Mouse (Mus musculus) hindbrain, embryonic 10.5 days (tissue): ENCODE results near the gene Hsd3b7. TPM values are rescaled to one million over a fixed set of nuclear protein-coding genes. Genes with fewer than 3 reads are reported as not detected.
A peak's percentile ranks its signal among the peaks of the same experiment; 100 is the strongest.

Experiments used
- DNase-seq: peaks from one replicate; pipeline ENCODE4 v3.0.0-alpha.2; 2017; ENCODE audit warnings: low spot score
- H3K27ac ChIP-seq: fragments of 300-500 bp; sonication (generic); 2 replicates; pipeline ENCODE4 v1.5.1; 2016; ENCODE audit warnings: mild to moderate bottlenecking, moderate library complexity
- H3K27me3 ChIP-seq: fragments of 300-500 bp; sonication (generic); 2 replicates; pipeline ENCODE4 v1.6.1; 2016; ENCODE audit warnings: mild to moderate bottlenecking; ENCODE audit not compliant: poor library complexity, insufficient read depth, severe bottlenecking
- H3K36me3 ChIP-seq: fragments of 300-500 bp; sonication (generic); 2 replicates; pipeline ENCODE4 v1.6.1; 2016; ENCODE audit warnings: mild to moderate bottlenecking, moderate library complexity
- H3K4me1 ChIP-seq: fragments of 300-500 bp; sonication (generic); replicated peaks from 2 replicates; pipeline ENCODE4 v1.6.1; 2016; ENCODE audit warnings: mild to moderate bottlenecking
- H3K4me3 ChIP-seq: fragments of 300-500 bp; sonication (generic); 2 replicates; pipeline ENCODE4 v1.5.1; 2016; ENCODE audit warnings: mild to moderate bottlenecking, moderate library complexity
- H3K9me3 ChIP-seq: fragments of 300-500 bp; sonication (generic); 2 replicates; pipeline ENCODE4 v1.6.1; 2016; ENCODE audit warnings: mild to moderate bottlenecking, moderate library complexity
- WGBS: fragments of 180-500 bp; shearing (Covaris S2); methylation state at CpG from one replicate; pipeline ENCODE4 v1.1.7; 2016; 5-methylcytosine and 5-hydroxymethylcytosine counted together
- polyA plus RNA-seq: library from polyadenylated mRNA; unstranded; fragments of >200 nt; fragmentation: Nextera tagmentation; extraction: Ambion mirVana; gene quantifications from 2 replicates; pipeline ENCODE4 v1.2.1, GENCODE M21; 2016

Gene Hsd3b7
- polyA plus RNA-seq: 7.4 and 7.8 TPM in 2 replicates

- WGBS: 33% methylated on average over 6 of the region's 6 CpGs
- H3K27me3 ChIP-seq: no peaks in the 10 kb centered on the region
- peak within 1 kb of the TSS; percentile 16; the same call in 1 of the 2 replicates for H3K4me3 ChIP-seq
- peaks cover 94% of the 10 kb centered on the region for H3K36me3 ChIP-seq
- no peaks in the 10 kb centered on the region for H3K9me3 ChIP-seq
- peak; percentile 91 for DNase-seq
- 0 out of 2 replicates have a peak within 1 kb of the TSS, but pooled peaks have one; percentile 19 for H3K27ac ChIP-seq
- 0 out of 2 replicates have a peak, but pooled peaks cover 11% of the 10 kb centered on the region for H3K4me1 ChIP-seq
Observed at GRCm38 (mm10) chr7:127800435-127801009, at the start of gene Hsd3b7. TSS of gene Hsd3b7 (plus strand) at chr7:127800604.

- Histone ChIP-seq H3K9me3 (no peaks in the 10 kb centered on the region), H3K4me3 (no peak overlapping the region), H3K36me3 (peaks cover 92% of the 10 kb centered on the region), H3K27me3 (no peaks in the 10 kb centered on the region), H3K4me1 (peaks cover 41% of the 10 kb centered on the region), H3K27ac (no peak overlapping the region)
- WGBS: 94% methylated on average over 5 of the region's 5 CpGs
- DNase-seq: no peak
Observed at GRCm38 (mm10) chr7:127751619-127752018, 48.8 kb upstream of the Hsd3b7 start.

- no peak overlapping the region for H3K4me3 ChIP-seq
- no peak overlapping the region for H3K27ac ChIP-seq
- no peaks in the 10 kb centered on the region for H3K9me3 ChIP-seq
- peaks cover 37% of the 10 kb centered on the region for H3K4me1 ChIP-seq
- no peaks in the 10 kb centered on the region for H3K27me3 ChIP-seq
- 94% methylated on average over 27 of the region's 27 CpGs for WGBS
- DNase-seq: no peak
- peaks cover 96% of the 10 kb centered on the region for H3K36me3 ChIP-seq
Observed at GRCm38 (mm10) chr7:127752069-127752468, 48.3 kb upstream of the Hsd3b7 start.

DNA sequence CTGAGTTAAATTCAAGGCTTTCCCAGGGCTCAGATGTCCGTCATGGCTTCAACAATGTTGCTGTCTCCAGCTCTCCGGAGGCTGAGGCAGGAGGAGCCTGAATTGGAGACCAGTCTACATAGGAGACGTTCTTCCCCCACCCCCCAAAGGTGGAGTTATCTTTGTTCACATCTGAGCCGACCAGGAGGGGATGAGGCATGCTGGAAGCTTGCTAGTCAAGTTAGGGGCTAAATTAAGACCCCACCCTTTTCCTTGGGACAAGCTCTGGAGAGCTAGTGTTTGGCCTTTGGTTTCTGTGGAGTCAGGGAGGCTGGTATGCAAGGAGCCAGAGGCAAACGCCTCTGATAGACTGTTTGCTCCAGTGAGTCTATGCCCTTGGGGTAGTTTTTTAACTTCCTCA is 47.2 kb upstream of the Hsd3b7 start:
- 79% methylated on average over 5 of the region's 5 CpGs for WGBS
- Histone ChIP-seq H3K36me3 (peaks cover 100% of the 10 kb centered on the region), H3K27ac (no peak overlapping the region), H3K27me3 (no peaks in the 10 kb centered on the region), H3K9me3 (no peaks in the 10 kb centered on the region), H3K4me3 (no peak overlapping the region), H3K4me1 (peaks cover 26% of the 10 kb centered on the region)
- no peak for DNase-seq

- H3K9me3 ChIP-seq: no peaks in the 10 kb centered on the region
- H3K4me3 ChIP-seq: no peak overlapping the region
- no peaks in the 10 kb centered on the region for H3K27me3 ChIP-seq
- H3K36me3 ChIP-seq: peaks cover 100% of the 10 kb centered on the region
- DNase-seq: no peak
- H3K27ac ChIP-seq: no peak overlapping the region
- WGBS: 91% methylated on average over 7 of the region's 7 CpGs
- H3K4me1 ChIP-seq: 0 out of 2 replicates have a peak, but pooled peaks cover 20% of the 10 kb centered on the region
Observed at GRCm38 (mm10) chr7:127753741-127754140, 46.7 kb upstream of the Hsd3b7 start.

GRCm38 (mm10) chr7:127759716-127760115 is 40.7 kb upstream of the Hsd3b7 start:
- 65% methylated on average over 6 of the region's 6 CpGs for WGBS
- 0 out of 2 replicates have a peak, but pooled peaks cover 11% of the 10 kb centered on the region for H3K4me1 ChIP-seq
- no peak overlapping the region for H3K27ac ChIP-seq
- H3K9me3 ChIP-seq: no peaks in the 10 kb centered on the region
- peaks cover 98% of the 10 kb centered on the region for H3K36me3 ChIP-seq
- DNase-seq: no peak
- no peak overlapping the region for H3K4me3 ChIP-seq
- H3K27me3 ChIP-seq: no peaks in the 10 kb centered on the region

DNA sequence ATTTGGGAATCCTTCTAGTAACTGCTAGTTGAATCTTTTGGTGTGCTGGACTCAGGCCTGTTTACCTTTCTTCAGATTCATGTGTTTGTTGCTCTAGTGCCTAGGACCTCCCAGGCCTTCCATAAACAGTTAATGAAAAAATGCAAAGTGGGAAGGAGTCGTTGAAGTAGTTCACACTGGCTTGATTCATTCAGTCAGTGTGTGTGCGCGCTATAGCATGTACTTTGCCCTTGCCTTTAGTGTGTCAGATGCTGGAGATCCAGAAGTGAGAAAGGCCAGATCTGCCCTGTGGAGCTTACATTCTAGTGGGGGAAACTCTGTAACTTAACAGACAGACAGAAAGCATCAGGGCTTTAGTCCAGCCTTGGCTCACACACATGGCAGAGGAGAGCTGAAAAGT is 39.9 kb upstream of the Hsd3b7 start:
- no peak overlapping the region for H3K4me3 ChIP-seq
- 94% methylated on average over 3 of the region's 3 CpGs for WGBS
- H3K36me3 ChIP-seq: peaks cover 98% of the 10 kb centered on the region
- H3K27me3 ChIP-seq: no peaks in the 10 kb centered on the region
- no peak overlapping the region for H3K27ac ChIP-seq
- no peak for DNase-seq
- H3K9me3 ChIP-seq: no peaks in the 10 kb centered on the region
- H3K4me1 ChIP-seq: 0 out of 2 replicates have a peak, but pooled peaks cover 11% of the 10 kb centered on the region

DNA sequence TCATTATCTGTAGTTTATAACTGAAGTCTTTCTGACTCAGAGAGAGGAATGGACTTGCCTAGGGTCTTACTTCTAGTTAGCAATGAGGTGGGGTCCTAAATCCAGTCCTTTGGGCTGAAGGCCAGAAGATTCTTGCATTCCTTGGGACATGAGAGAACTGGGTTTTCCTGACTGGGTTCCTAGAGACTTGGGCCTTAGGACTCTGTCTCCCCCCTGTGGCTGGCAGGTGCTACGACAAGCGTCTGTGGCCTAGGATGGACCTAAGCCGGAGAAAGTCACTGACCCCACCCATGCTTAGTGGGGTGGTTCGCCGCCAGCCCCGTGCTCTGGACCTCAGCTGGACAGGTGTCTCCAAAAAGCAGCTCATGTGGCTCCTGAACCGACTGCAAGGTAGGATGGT is 39.4 kb upstream of the Hsd3b7 start:
- Histone ChIP-seq H3K36me3 (peaks cover 98% of the 10 kb centered on the region), H3K4me3 (no peak overlapping the region), H3K9me3 (no peaks in the 10 kb centered on the region), H3K27ac (no peak overlapping the region), H3K4me1 (0 out of 2 replicates have a peak, but pooled peaks cover 6% of the 10 kb centered on the region), H3K27me3 (no peaks in the 10 kb centered on the region)
- DNase-seq: peak; percentile 66
- WGBS: 51% methylated on average over 7 of the region's 7 CpGs

DNA sequence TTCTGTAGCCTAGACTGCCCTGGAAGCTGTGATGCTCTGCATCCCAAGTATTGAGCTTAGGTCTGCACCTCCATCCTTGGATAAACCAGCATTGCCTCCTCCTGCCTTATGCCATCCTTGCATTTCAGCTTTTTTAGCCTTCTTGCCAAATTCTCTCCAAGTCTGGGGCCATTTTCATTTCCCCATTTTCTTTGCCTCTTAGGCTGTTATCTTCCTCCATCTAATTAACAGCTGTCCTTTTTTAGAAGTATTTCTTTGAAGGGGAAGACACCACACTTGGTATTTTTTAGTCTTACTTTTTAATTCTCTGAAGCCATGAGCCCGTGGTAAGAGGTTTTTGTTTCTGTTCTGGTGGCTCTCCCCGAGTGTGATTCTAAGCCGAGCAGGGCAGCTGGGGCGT is 36.8 kb upstream of the Hsd3b7 start:
- H3K4me3 ChIP-seq: no peak overlapping the region
- no peaks in the 10 kb centered on the region for H3K27me3 ChIP-seq
- DNase-seq: no peak
- 92% methylated on average over 4 of the region's 4 CpGs for WGBS
- H3K4me1 ChIP-seq: peaks cover 13% of the 10 kb centered on the region
- no peaks in the 10 kb centered on the region for H3K9me3 ChIP-seq
- no peak overlapping the region for H3K27ac ChIP-seq
- peaks cover 98% of the 10 kb centered on the region for H3K36me3 ChIP-seq

DNA sequence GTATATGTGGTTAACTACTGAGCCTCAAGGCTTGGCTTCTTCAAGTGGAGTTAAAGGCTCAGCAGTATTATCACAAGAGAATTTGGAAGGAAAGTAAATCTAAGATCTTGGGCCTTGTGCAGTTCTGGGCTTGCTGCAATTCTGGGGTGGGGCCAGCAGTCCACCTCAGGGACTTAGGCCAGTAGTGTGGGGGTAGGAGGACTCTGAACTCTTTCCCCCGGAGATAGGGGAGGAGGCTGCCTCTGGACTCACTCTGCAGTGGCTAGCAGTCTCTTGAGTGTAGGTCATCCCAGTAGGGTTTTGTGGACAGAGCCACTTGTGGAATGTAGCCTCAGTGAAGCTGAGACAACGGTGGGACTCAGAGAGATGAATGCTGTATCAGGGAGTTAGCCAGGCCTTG is 34.6 kb upstream of the Hsd3b7 start:
- H3K36me3 ChIP-seq: peaks cover 79% of the 10 kb centered on the region
- no peak for DNase-seq
- H3K4me1 ChIP-seq: peaks cover 34% of the 10 kb centered on the region
- H3K9me3 ChIP-seq: no peaks in the 10 kb centered on the region
- no peak overlapping the region for H3K27ac ChIP-seq
- WGBS: 92% methylated on average over 2 of the region's 2 CpGs
- no peak overlapping the region for H3K4me3 ChIP-seq
- no peaks in the 10 kb centered on the region for H3K27me3 ChIP-seq

- WGBS: 79% methylated on average over 17 of the region's 17 CpGs
- H3K9me3 ChIP-seq: no peaks in the 10 kb centered on the region
- 0 out of 2 replicates have a peak overlapping the region, but pooled peaks have one; percentile 12 for H3K4me3 ChIP-seq
- DNase-seq: no peak
- no peak overlapping the region for H3K27ac ChIP-seq
- no peaks in the 10 kb centered on the region for H3K27me3 ChIP-seq
- peaks cover 67% of the 10 kb centered on the region for H3K36me3 ChIP-seq
- H3K4me1 ChIP-seq: peaks cover 40% of the 10 kb centered on the region
Observed at GRCm38 (mm10) chr7:127766851-127767609, 33.4 kb upstream of the Hsd3b7 start.

- peaks cover 40% of the 10 kb centered on the region for H3K4me1 ChIP-seq
- H3K27me3 ChIP-seq: no peaks in the 10 kb centered on the region
- no peak overlapping the region for H3K27ac ChIP-seq
- DNase-seq: no peak
- H3K4me3 ChIP-seq: 0 out of 2 replicates have a peak overlapping the region, but pooled peaks have one; percentile 12
- H3K36me3 ChIP-seq: peaks cover 59% of the 10 kb centered on the region
- no peaks in the 10 kb centered on the region for H3K9me3 ChIP-seq
- 95% methylated on average over 19 of the region's 19 CpGs for WGBS
Observed at GRCm38 (mm10) chr7:127767671-127768345, 32.6 kb upstream of the Hsd3b7 start.
